Mouse (Mus musculus) ovary, adult 18-20 months (tissue): Measurements from ENCODE around the gene Fbxl21.

Source experiments
- DNase-seq: peaks from one replicate; pipeline ENCODE4 v3.0.0; 2022; ENCODE audit warnings: low spot score, mixed read lengths

Gene Fbxl21

GRCm38 (mm10) chr13:56534931-56535330 is 12.7 kb downstream of the Fbxl21 start:
- no peak for DNase-seq

- DNase-seq, result no peak
Measured at GRCm38 (mm10) chr13:56535570-56535969, 13.3 kb downstream of the Fbxl21 start.

- no peak for DNase-seq
Measured at GRCm38 (mm10) chr13:56537026-56537425, 14.8 kb downstream of the Fbxl21 start.

- DNase-seq, result no peak
Measured at GRCm38 (mm10) chr13:56539846-56540245, 17.6 kb downstream of the Fbxl21 start.

GRCm38 (mm10) chr13:56543805-56544204 is 21.5 kb downstream of the Fbxl21 start:
- DNase-seq, result no peak

GRCm38 (mm10) chr13:56544956-56545355 is 22.7 kb downstream of the Fbxl21 start:
- no peak for DNase-seq

GRCm38 (mm10) chr13:56548401-56548800 is 26.1 kb downstream of the Fbxl21 start, which contains the start of gene Lect2:
TSS of gene Lect2 (minus strand) at chr13:56548502.
- DNase-seq, result no peak

GRCm38 (mm10) chr13:56549364-56549763 is 27.1 kb downstream of the Fbxl21 start:
- no peak for DNase-seq

GRCm38 (mm10) chr13:56550574-56550973 is 28.3 kb downstream of the Fbxl21 start:
- DNase-seq, result no peak

GRCm38 (mm10) chr13:56551661-56552060 is 29.4 kb downstream of the Fbxl21 start:
- DNase-seq, result no peak

- no peak for DNase-seq
Measured at GRCm38 (mm10) chr13:56553923-56554322, 31.7 kb downstream of the Fbxl21 start.

GRCm38 (mm10) chr13:56554409-56554808 is 32.1 kb downstream of the Fbxl21 start:
- DNase-seq, result no peak

- DNase-seq, result peak; percentile 51
Measured at GRCm38 (mm10) chr13:56555957-56556356, 33.7 kb downstream of the Fbxl21 start.

GRCm38 (mm10) chr13:56556701-56557100 is 34.4 kb downstream of the Fbxl21 start:
- DNase-seq, result no peak

GRCm38 (mm10) chr13:56558811-56559210 is 36.5 kb downstream of the Fbxl21 start:
- no peak for DNase-seq

GRCm38 (mm10) chr13:56559841-56560370 is 37.6 kb downstream of the Fbxl21 start:
- DNase-seq, result no peak

GRCm38 (mm10) chr13:56561129-56561528 is 38.9 kb downstream of the Fbxl21 start:
- no peak for DNase-seq

- DNase-seq, result no peak
Measured at GRCm38 (mm10) chr13:56563075-56563474, 40.8 kb downstream of the Fbxl21 start.

- DNase-seq, result no peak
Measured at GRCm38 (mm10) chr13:56566336-56566735, 44.1 kb downstream of the Fbxl21 start.

GRCm38 (mm10) chr13:56571645-56572044 is 49.4 kb downstream of the Fbxl21 start:
- DNase-seq, result no peak

GRCm38 (mm10) chr13:56575074-56575473 is 52.8 kb downstream of the Fbxl21 start:
- no peak for DNase-seq

GRCm38 (mm10) chr13:56575701-56576321 is 53.5 kb downstream of the Fbxl21 start:
- DNase-seq, result peak; percentile 63

GRCm38 (mm10) chr13:56578097-56578496 is 55.8 kb downstream of the Fbxl21 start:
- DNase-seq, result no peak

GRCm38 (mm10) chr13:56580450-56580849 is 58.2 kb downstream of the Fbxl21 start:
- no peak for DNase-seq
